Mouse (Mus musculus) ES-E14 (cell line): ENCODE data around the gene Rasa3. TPM values are rescaled to one million over a fixed set of nuclear protein-coding genes. Genes with fewer than 3 reads are reported as not detected.

Experiments
- DNase-seq: peaks from one replicate; pipeline ENCODE4 v3.0.0-alpha.2; 2013; ENCODE audit warnings: low read depth, low spot score
- H3K27ac ChIP-seq: 2 replicates; pipeline ENCODE4 v1.5.1; 2012; ENCODE audit warnings: low read depth, mild to moderate bottlenecking, low read length, moderate library complexity, mixed read lengths; ENCODE audit not compliant: poor library complexity, insufficient read depth, severe bottlenecking
- H3K36me3 ChIP-seq: 2 replicates; pipeline ENCODE4 v1.6.1; 2012; ENCODE audit warnings: mild to moderate bottlenecking, low read length, moderate library complexity, mixed read lengths; ENCODE audit not compliant: control insufficient read depth, poor library complexity, insufficient read depth, severe bottlenecking
- H3K4me1 ChIP-seq, 2 experiments: fragments of 150-350 bp in 1 of 2; sonication (generic) in 1 of 2; 2 replicates each; pipeline ENCODE4 v1.6.1; 2012; ENCODE audit warnings: low read length in 2 of 2, mild to moderate bottlenecking in 1 of 2, mixed read lengths in 1 of 2; ENCODE audit not compliant: control insufficient read depth in 2 of 2, insufficient read depth in 2 of 2, poor library complexity in 1 of 2
- H3K4me3 ChIP-seq, 2 experiments: fragments of 150-350 bp in 1 of 2; sonication (generic) in 1 of 2; 2 replicates each; pipeline ENCODE4 v1.5.1; 2012; ENCODE audit warnings: low read length in 2 of 2, low read depth in 1 of 2, mild to moderate bottlenecking in 1 of 2, mixed read lengths in 1 of 2; ENCODE audit not compliant: insufficient read depth in 1 of 2, poor library complexity in 1 of 2, severe bottlenecking in 1 of 2
- H3K9ac ChIP-seq: 2 replicates; pipeline ENCODE4 v1.6.1; 2012; ENCODE audit warnings: low read depth, mild to moderate bottlenecking, low read length, mixed read lengths; ENCODE audit not compliant: poor library complexity, insufficient read depth, severe bottlenecking
- H3K9me3 ChIP-seq: fragments of 150-350 bp; sonication (generic); 2 replicates; pipeline ENCODE4 v1.6.1; 2012; ENCODE audit warnings: low read depth, mild to moderate bottlenecking, low read length; ENCODE audit not compliant: control insufficient read depth, insufficient read depth
- CHD2 ChIP-seq: IDR thresholded peaks from 2 replicates; pipeline ENCODE4 v1.6.1; 2014; ENCODE audit warnings: mild to moderate bottlenecking, low read depth, low read length, inconsistent platforms
- HCFC1 ChIP-seq: IDR thresholded peaks from 2 replicates; pipeline ENCODE4 v1.6.1; 2012; ENCODE audit warnings: low read length, inconsistent platforms, borderline replicate concordance; ENCODE audit not compliant: insufficient read depth
- MAFK ChIP-seq: IDR thresholded peaks from 2 replicates; pipeline ENCODE4 v1.6.1; 2014; ENCODE audit warnings: mild to moderate bottlenecking, low read depth, low read length, inconsistent platforms; ENCODE audit not compliant: insufficient read depth
- ZC3H11A ChIP-seq: IDR thresholded peaks from 2 replicates; pipeline ENCODE4 v1.6.1; 2012; ENCODE audit warnings: low read depth, mild to moderate bottlenecking, inconsistent platforms, low read length, borderline replicate concordance
- ZNF384 ChIP-seq: IDR thresholded peaks from 2 replicates; pipeline ENCODE4 v1.6.1; 2012; ENCODE audit warnings: low read depth, low read length, inconsistent platforms
- in situ Hi-C, 2 experiments: fragments of 600-800 bp; cut with MboI; formaldehyde crosslinking; loops; one replicate each; pipeline ENCODE4 v1.15.1; 2025; ENCODE audit warnings: low sequenced_read_pairs in 2 of 2, inconsistent platforms in 1 of 2; ENCODE audit not compliant: unreplicated experiment in 2 of 2
- total RNA-seq: library from RNA; depleted of rRNA; stranded (reverse); fragments of 300-350 nt; gene quantifications from 2 replicates; pipeline ENCODE4 v1.2.3, GENCODE M21; 2012

The Rasa3 gene
- total RNA-seq, 1 experiment = 14.4 TPM

DNA sequence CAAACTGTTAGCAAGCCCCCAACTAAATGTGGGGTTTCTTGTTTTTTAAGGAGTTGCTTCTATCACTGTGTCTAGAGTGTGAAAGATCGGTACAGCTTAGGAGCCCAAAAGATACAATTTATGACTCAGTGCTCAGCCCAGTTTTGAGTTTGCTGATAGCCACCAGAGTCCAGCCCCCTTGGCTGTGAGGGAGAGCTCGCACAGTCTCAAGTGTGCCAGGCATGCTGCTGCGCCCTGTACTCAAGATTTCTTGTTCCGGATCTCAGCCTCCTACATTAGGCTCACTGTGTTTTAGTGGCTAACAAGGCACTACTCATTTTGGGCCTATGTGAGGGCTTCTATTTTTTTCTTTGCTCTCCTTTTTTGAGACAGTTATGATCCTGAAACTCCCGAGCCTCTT is 137.3 kb downstream of the Rasa3 start:
- Histone ChIP-seq H3K9ac (no peak overlapping the region), H3K4me1 (peaks cover 0 to 1% of the 10 kb centered on the region in 2 experiments; a peak in 1 of 4 replicates), H3K4me3 (no peak overlapping the region), H3K27ac (no peak overlapping the region), H3K36me3 (no peaks in the 10 kb centered on the region), H3K9me3 (no peaks in the 10 kb centered on the region)
- in situ Hi-C loops = no loop called here
- no peak for DNase-seq
- TF ChIP-seq HCFC1 = no peak
- TF ChIP-seq MAFK = no peak
- no peak for TF ChIP-seq ZC3H11A
- no peak for TF ChIP-seq ZNF384
- TF ChIP-seq CHD2 = no peak

- no peak for DNase-seq
- peaks cover 0 to 1% of the 10 kb centered on the region in 2 experiments; a peak in 1 of 4 replicates for H3K4me1 ChIP-seq
- in situ Hi-C loops = no loop called here
- H3K4me3 ChIP-seq = no peak overlapping the region
- H3K9ac ChIP-seq = no peak overlapping the region
- TF ChIP-seq MAFK (no peak), ZNF384 (no peak), CHD2 (no peak), ZC3H11A (no peak)
- H3K27ac ChIP-seq = no peak overlapping the region
- no peaks in the 10 kb centered on the region for H3K9me3 ChIP-seq
- H3K36me3 ChIP-seq = no peaks in the 10 kb centered on the region
Measured at GRCm38 (mm10) chr8:13538821-13539220, 138.6 kb downstream of the Rasa3 start.

GRCm38 (mm10) chr8:13537102-13537501 is 140.3 kb downstream of the Rasa3 start:
- Histone ChIP-seq H3K9me3 (no peaks in the 10 kb centered on the region), H3K36me3 (no peaks in the 10 kb centered on the region), H3K4me3 (no peak overlapping the region), H3K9ac (no peak overlapping the region), H3K27ac (no peak overlapping the region), H3K4me1 (peaks cover 0 to 1% of the 10 kb centered on the region in 2 experiments; a peak in 1 of 4 replicates)
- in situ Hi-C loops = no loop called here
- TF ChIP-seq ZC3H11A (no peak), CHD2 (no peak), HCFC1 (no peak), MAFK (peak; percentile 67), ZNF384 (0 out of 2 replicates have a peak, but pooled peaks have one; percentile 25)
- no peak for DNase-seq

DNA sequence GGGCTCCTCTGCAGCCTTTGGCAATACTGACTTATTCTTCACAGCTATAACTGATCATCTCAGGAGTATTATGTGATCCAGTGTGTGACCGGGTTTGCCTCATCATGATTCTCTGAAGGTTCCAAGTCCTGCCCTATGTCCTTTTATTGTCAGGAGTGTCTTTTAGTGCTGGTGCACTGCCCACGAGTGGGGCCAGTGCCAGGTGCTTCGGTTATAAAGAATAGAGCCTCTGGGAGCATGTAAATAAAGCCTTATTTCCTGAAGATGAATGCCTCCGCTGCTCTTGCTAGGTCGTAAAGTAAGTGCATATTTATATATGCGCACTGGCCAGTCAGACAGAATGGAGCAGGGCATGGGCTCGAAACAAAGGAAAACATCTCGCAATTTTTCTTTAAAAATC is 144.3 kb downstream of the Rasa3 start:
- Histone ChIP-seq H3K9me3 (no peaks in the 10 kb centered on the region), H3K9ac (no peak overlapping the region), H3K4me1 (no peaks in the 10 kb centered on the region), H3K36me3 (no peaks in the 10 kb centered on the region), H3K27ac (no peak overlapping the region), H3K4me3 (no peak overlapping the region)
- TF ChIP-seq ZNF384 = no peak
- DNase-seq = no peak
- in situ Hi-C loops = no loop called here

DNA sequence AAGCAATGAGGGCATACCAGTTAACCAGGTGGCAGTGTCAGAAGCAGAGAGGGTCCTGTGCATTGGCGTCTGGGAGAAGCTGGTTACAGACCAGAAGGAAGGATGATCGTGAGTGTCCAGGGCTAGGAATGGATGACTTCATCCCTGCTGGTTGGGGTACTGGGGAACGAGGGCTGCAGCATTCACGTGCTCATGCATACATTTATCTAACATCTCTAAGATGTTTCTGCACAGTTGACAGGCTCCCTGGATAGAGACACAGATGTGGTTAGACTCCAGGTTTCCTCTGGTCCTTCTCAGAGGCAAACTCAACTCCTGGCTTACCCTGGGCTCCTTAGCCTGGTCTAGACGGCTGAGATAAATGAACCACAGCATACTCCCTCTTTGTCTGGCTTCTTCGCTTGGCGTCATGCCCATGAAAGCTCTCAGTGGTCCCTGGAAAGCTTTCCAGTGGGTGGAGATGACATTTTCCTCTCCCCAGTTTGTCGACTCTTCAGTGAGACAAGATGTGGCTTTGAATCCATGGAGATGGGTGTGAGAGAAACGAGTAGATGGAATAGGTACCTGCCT is 145.7 kb downstream of the Rasa3 start:
- TF ChIP-seq ZC3H11A (no peak), CHD2 (no peak), ZNF384 (no peak), HCFC1 (no peak), MAFK (no peak)
- in situ Hi-C loops = no loop called here
- H3K4me3 ChIP-seq = no peak overlapping the region
- H3K27ac ChIP-seq = no peak overlapping the region
- H3K9me3 ChIP-seq = no peaks in the 10 kb centered on the region
- DNase-seq = no peak
- no peaks in the 10 kb centered on the region for H3K36me3 ChIP-seq
- H3K9ac ChIP-seq = no peak overlapping the region
- no peaks in the 10 kb centered on the region for H3K4me1 ChIP-seq
